Mouse (Mus musculus) heart, adult 2 months (tissue): ENCODE data around the gene Dcst2.

Experiments
- CTCF ChIP-seq: fragments of 200-600 bp; IDR thresholded peaks from 2 replicates; pipeline ENCODE4 v1.8.1; 2022; ENCODE audit warnings: antibody characterized with exemption, mild to moderate bottlenecking, moderate library complexity
- POLR2A ChIP-seq: fragments of 200-500 bp; IDR thresholded peaks from 2 replicates; pipeline ENCODE4 v1.6.1; 2011; ENCODE audit warnings: mild to moderate bottlenecking, low read depth, low read length, control low read depth; ENCODE audit not compliant: insufficient read depth

- TF ChIP-seq POLR2A (no peak), CTCF (no peak)
These were observed 26.5 kb downstream of the Dcst2 start for GRCm38 (mm10) chr3:89388134-89388881.
